Mouse (Mus musculus): Measurements from ENCODE around the gene Slc4a3. TPM values are rescaled to one million over a fixed set of nuclear protein-coding genes. Genes with fewer than 3 reads are reported as not detected.

Slc4a3 gene
- polyA plus RNA-seq, 1 experiment from 2014 or later, result 7.6 TPM

- H3K4me3 ChIP-seq (ENCODE audit: low read length), result no peak overlapping the region
- H3K9me3 ChIP-seq (ENCODE audit: control insufficient read depth, low read length), result peaks cover 6% of the 10 kb centered on the region; the same call in 1 of the 2 replicates
- no peak for ATAC-seq
- no peak overlapping the region for H3K27ac ChIP-seq (ENCODE audit: low read length)
- H3K27me3 ChIP-seq (replicated peaks; ENCODE audit: control insufficient read depth, insufficient read depth, low read length), result no peaks in the 10 kb centered on the region
- no peaks in the 10 kb centered on the region for H3K36me3 ChIP-seq (ENCODE audit: control insufficient read depth, insufficient read depth, low read length)
- 64% methylated on average over 9 of the region's 9 CpGs for WGBS
- H3K4me2 ChIP-seq (ENCODE audit: low read depth, low read length), result no peak overlapping the region
- no peak overlapping the region for H3K9ac ChIP-seq (ENCODE audit: low read depth, low read length)
- H3K4me1 ChIP-seq (ENCODE audit: control insufficient read depth, insufficient read depth, low read length), result no peaks in the 10 kb centered on the region
These were observed 19.6 kb downstream of the Slc4a3 start for GRCm38 (mm10) chr1:75565616-75566015.

GRCm38 (mm10) chr1:75570403-75570802 lies 24.3 kb downstream of the Slc4a3 start:
- Histone ChIP-seq H3K36me3 (ENCODE audit: control insufficient read depth, insufficient read depth, low read length) (no peaks in the 10 kb centered on the region), H3K9ac (ENCODE audit: low read depth, low read length) (no peak overlapping the region), H3K4me1 (ENCODE audit: control insufficient read depth, insufficient read depth, low read length) (no peaks in the 10 kb centered on the region), H3K27ac (ENCODE audit: low read length) (no peak overlapping the region), H3K4me3 (ENCODE audit: low read length) (no peak overlapping the region), H3K9me3 (ENCODE audit: control insufficient read depth, low read length) (no peaks in the 10 kb centered on the region), H3K4me2 (ENCODE audit: low read depth, low read length) (no peak overlapping the region), H3K27me3 (replicated peaks; ENCODE audit: control insufficient read depth, insufficient read depth, low read length) (no peaks in the 10 kb centered on the region)
- ATAC-seq, result no peak
- WGBS, result 61% methylated on average over 6 of the region's 6 CpGs

GRCm38 (mm10) chr1:75572776-75573175 lies 26.7 kb downstream of the Slc4a3 start:
- Histone ChIP-seq H3K27ac (ENCODE audit: low read length) (no peak overlapping the region), H3K4me2 (ENCODE audit: low read depth, low read length) (no peak overlapping the region), H3K9ac (ENCODE audit: low read depth, low read length) (no peak overlapping the region), H3K9me3 (ENCODE audit: control insufficient read depth, low read length) (no peaks in the 10 kb centered on the region), H3K36me3 (ENCODE audit: control insufficient read depth, insufficient read depth, low read length) (no peaks in the 10 kb centered on the region), H3K27me3 (replicated peaks; ENCODE audit: control insufficient read depth, insufficient read depth, low read length) (no peaks in the 10 kb centered on the region), H3K4me1 (ENCODE audit: control insufficient read depth, insufficient read depth, low read length) (no peaks in the 10 kb centered on the region), H3K4me3 (ENCODE audit: low read length) (no peak overlapping the region)
- no peak for ATAC-seq
- WGBS, result 75% methylated on average over 6 of the region's 6 CpGs

- no peaks in the 10 kb centered on the region for H3K9me3 ChIP-seq (ENCODE audit: control insufficient read depth, low read length)
- no peak for ATAC-seq
- no peak overlapping the region for H3K4me3 ChIP-seq (ENCODE audit: low read length)
- no peak overlapping the region for H3K9ac ChIP-seq (ENCODE audit: low read depth, low read length)
- no peaks in the 10 kb centered on the region for H3K36me3 ChIP-seq (ENCODE audit: control insufficient read depth, insufficient read depth, low read length)
- no peak overlapping the region for H3K27ac ChIP-seq (ENCODE audit: low read length)
- H3K4me2 ChIP-seq (ENCODE audit: low read depth, low read length), result no peak overlapping the region
- no peaks in the 10 kb centered on the region for H3K27me3 ChIP-seq (replicated peaks; ENCODE audit: control insufficient read depth, insufficient read depth, low read length)
- H3K4me1 ChIP-seq (ENCODE audit: control insufficient read depth, insufficient read depth, low read length), result no peaks in the 10 kb centered on the region
- 80% methylated on average over 7 of the region's 7 CpGs for WGBS
These were observed 27.6 kb downstream of the Slc4a3 start for GRCm38 (mm10) chr1:75573715-75574114.

- Histone ChIP-seq H3K4me2 (ENCODE audit: low read depth, low read length) (no peak overlapping the region), H3K27me3 (replicated peaks; ENCODE audit: control insufficient read depth, insufficient read depth, low read length) (no peaks in the 10 kb centered on the region), H3K36me3 (ENCODE audit: control insufficient read depth, insufficient read depth, low read length) (no peaks in the 10 kb centered on the region), H3K9ac (ENCODE audit: low read depth, low read length) (no peak overlapping the region), H3K4me1 (ENCODE audit: control insufficient read depth, insufficient read depth, low read length) (no peaks in the 10 kb centered on the region), H3K4me3 (ENCODE audit: low read length) (no peak overlapping the region), H3K27ac (ENCODE audit: low read length) (no peak overlapping the region), H3K9me3 (ENCODE audit: control insufficient read depth, low read length) (no peaks in the 10 kb centered on the region)
- ATAC-seq, result no peak
- 63% methylated on average over 17 of the region's 17 CpGs for WGBS
These were observed 28.6 kb downstream of the Slc4a3 start for GRCm38 (mm10) chr1:75574476-75575310.

GRCm38 (mm10) chr1:75581936-75582624 lies 36.0 kb downstream of the Slc4a3 start:
- Histone ChIP-seq H3K4me3 (ENCODE audit: low read length) (no peak overlapping the region), H3K27me3 (replicated peaks; ENCODE audit: control insufficient read depth, insufficient read depth, low read length) (no peaks in the 10 kb centered on the region), H3K9ac (ENCODE audit: low read depth, low read length) (no peak overlapping the region), H3K9me3 (ENCODE audit: control insufficient read depth, low read length) (no peaks in the 10 kb centered on the region), H3K36me3 (ENCODE audit: control insufficient read depth, insufficient read depth, low read length) (no peaks in the 10 kb centered on the region), H3K4me2 (ENCODE audit: low read depth, low read length) (no peak overlapping the region), H3K4me1 (ENCODE audit: control insufficient read depth, insufficient read depth, low read length) (no peaks in the 10 kb centered on the region), H3K27ac (ENCODE audit: low read length) (no peak overlapping the region)
- 51% methylated on average over 7 of the region's 7 CpGs for WGBS
- no peak for ATAC-seq

GRCm38 (mm10) chr1:75582625-75582956 lies 36.5 kb downstream of the Slc4a3 start:
- Histone ChIP-seq H3K9ac (ENCODE audit: low read depth, low read length) (no peak overlapping the region), H3K27me3 (replicated peaks; ENCODE audit: control insufficient read depth, insufficient read depth, low read length) (no peaks in the 10 kb centered on the region), H3K27ac (ENCODE audit: low read length) (no peak overlapping the region), H3K36me3 (ENCODE audit: control insufficient read depth, insufficient read depth, low read length) (no peaks in the 10 kb centered on the region), H3K4me3 (ENCODE audit: low read length) (no peak overlapping the region), H3K9me3 (ENCODE audit: control insufficient read depth, low read length) (no peaks in the 10 kb centered on the region), H3K4me2 (ENCODE audit: low read depth, low read length) (no peak overlapping the region), H3K4me1 (ENCODE audit: control insufficient read depth, insufficient read depth, low read length) (no peaks in the 10 kb centered on the region)
- no peak for ATAC-seq
- 80% methylated on average over 5 of the region's 5 CpGs for WGBS

- no peak overlapping the region for H3K4me2 ChIP-seq (ENCODE audit: low read depth, low read length)
- ATAC-seq, result no peak
- no peak overlapping the region for H3K27ac ChIP-seq (ENCODE audit: low read length)
- no peaks in the 10 kb centered on the region; the same call in 1 of the 2 replicates for H3K4me1 ChIP-seq (ENCODE audit: control insufficient read depth, insufficient read depth, low read length)
- no peaks in the 10 kb centered on the region for H3K27me3 ChIP-seq (replicated peaks; ENCODE audit: control insufficient read depth, insufficient read depth, low read length)
- H3K4me3 ChIP-seq (ENCODE audit: low read length), result no peak overlapping the region
- no peak overlapping the region for H3K9ac ChIP-seq (ENCODE audit: low read depth, low read length)
- WGBS, result 74% methylated on average over 10 of the region's 10 CpGs
- no peaks in the 10 kb centered on the region for H3K9me3 ChIP-seq (ENCODE audit: control insufficient read depth, low read length)
- no peaks in the 10 kb centered on the region for H3K36me3 ChIP-seq (ENCODE audit: control insufficient read depth, insufficient read depth, low read length)
These were observed 37.0 kb downstream of the Slc4a3 start for GRCm38 (mm10) chr1:75583034-75583433.

GRCm38 (mm10) chr1:75586791-75587190 lies 40.7 kb downstream of the Slc4a3 start:
- no peak overlapping the region for H3K4me3 ChIP-seq (ENCODE audit: low read length)
- no peak overlapping the region for H3K27ac ChIP-seq (ENCODE audit: low read length)
- ATAC-seq, result no peak
- no peaks in the 10 kb centered on the region; the same call in 1 of the 2 replicates for H3K4me1 ChIP-seq (ENCODE audit: control insufficient read depth, insufficient read depth, low read length)
- WGBS, result 93% methylated on average over 3 of the region's 3 CpGs
- no peaks in the 10 kb centered on the region for H3K36me3 ChIP-seq (ENCODE audit: control insufficient read depth, insufficient read depth, low read length)
- no peaks in the 10 kb centered on the region for H3K9me3 ChIP-seq (ENCODE audit: control insufficient read depth, low read length)
- no peak overlapping the region for H3K4me2 ChIP-seq (ENCODE audit: low read depth, low read length)
- no peaks in the 10 kb centered on the region for H3K27me3 ChIP-seq (replicated peaks; ENCODE audit: control insufficient read depth, insufficient read depth, low read length)
- H3K9ac ChIP-seq (ENCODE audit: low read depth, low read length), result no peak overlapping the region

Data from intestine, embryonic 16.5 days (tissue).